Mouse (Mus musculus) G1E (cell line): ENCODE measurements around the gene Lsm7.

Experiments
- CTCF ChIP-seq: IDR thresholded peaks from 2 replicates; pipeline ENCODE4 v1.5.1; 2012; ENCODE audit warnings: low read depth, low read length, inconsistent platforms, mixed read lengths
- GATA1 ChIP-seq: IDR thresholded peaks from 2 replicates; pipeline ENCODE4 v1.6.1; 2012; ENCODE audit warnings: borderline replicate concordance, low read length, inconsistent platforms, mixed read lengths
- POLR2AphosphoS5 ChIP-seq: IDR thresholded peaks from 2 replicates; pipeline ENCODE4 v1.6.1; 2012; ENCODE audit warnings: low read depth, low read length, inconsistent platforms; ENCODE audit not compliant: insufficient replicate concordance

DNA sequence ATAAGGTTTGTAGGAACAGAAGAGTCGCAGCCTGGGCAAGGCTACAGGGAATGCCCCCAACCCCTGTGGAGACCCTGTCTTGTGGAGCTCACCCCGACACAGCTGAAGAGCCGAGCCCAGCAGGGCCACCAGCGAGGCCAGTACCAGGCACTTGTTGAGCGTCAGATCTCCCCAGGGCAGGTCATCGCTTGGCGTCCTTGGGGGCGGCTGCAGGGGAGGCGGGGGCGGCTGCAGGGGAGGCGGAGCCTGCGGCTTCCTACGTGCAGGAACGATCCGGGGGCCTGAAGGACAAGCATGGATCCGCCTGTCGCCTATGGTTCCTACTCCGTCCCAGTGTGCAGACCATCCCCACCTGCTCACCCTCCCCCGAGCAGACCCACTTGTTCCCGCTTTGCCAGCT, 44.9 kb downstream of the Lsm7 start:
- TF ChIP-seq CTCF (no peak), GATA1 (no peak), POLR2AphosphoS5 (no peak)
